Mouse (Mus musculus) liver, adult (tissue): Measurements from ENCODE around the gene Tmem255b.

Experiments used
- GATA4 ChIP-seq: IDR thresholded peaks from 2 replicates; pipeline ENCODE4 v1.6.1; 2014; ENCODE audit warnings: mild to moderate bottlenecking, low read length; ENCODE audit not compliant: insufficient replicate concordance

Tmem255b gene

DNA sequence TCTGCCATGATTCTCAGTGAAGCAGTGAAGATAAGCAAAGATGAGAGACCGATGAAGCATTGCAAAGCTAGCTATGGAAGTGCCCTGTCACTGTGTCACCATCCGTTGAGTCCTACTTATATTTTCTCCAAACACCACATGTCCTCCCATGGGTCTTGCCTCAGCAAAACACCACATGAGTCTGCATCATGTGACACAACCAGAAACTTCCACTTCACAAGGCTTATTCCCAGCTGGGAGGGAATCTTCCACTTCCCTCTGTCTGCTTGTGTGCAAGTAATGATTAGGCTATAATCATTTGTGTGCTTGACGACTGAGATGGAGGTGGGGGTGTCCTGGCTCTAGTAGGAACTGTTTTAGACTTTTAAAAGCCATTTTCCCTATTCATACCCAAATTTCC lies 66.2 kb downstream of the Tmem255b start:
- no peak for TF ChIP-seq GATA4

GRCm38 (mm10) chr8:13503936-13504606 lies 69.1 kb downstream of the Tmem255b start:
- no peak for TF ChIP-seq GATA4

- TF ChIP-seq GATA4: no peak
Measured at GRCm38 (mm10) chr8:13504894-13505674, 70.1 kb downstream of the Tmem255b start.

GRCm38 (mm10) chr8:13506849-13507248 lies 71.9 kb downstream of the Tmem255b start:
- TF ChIP-seq GATA4: no peak

DNA sequence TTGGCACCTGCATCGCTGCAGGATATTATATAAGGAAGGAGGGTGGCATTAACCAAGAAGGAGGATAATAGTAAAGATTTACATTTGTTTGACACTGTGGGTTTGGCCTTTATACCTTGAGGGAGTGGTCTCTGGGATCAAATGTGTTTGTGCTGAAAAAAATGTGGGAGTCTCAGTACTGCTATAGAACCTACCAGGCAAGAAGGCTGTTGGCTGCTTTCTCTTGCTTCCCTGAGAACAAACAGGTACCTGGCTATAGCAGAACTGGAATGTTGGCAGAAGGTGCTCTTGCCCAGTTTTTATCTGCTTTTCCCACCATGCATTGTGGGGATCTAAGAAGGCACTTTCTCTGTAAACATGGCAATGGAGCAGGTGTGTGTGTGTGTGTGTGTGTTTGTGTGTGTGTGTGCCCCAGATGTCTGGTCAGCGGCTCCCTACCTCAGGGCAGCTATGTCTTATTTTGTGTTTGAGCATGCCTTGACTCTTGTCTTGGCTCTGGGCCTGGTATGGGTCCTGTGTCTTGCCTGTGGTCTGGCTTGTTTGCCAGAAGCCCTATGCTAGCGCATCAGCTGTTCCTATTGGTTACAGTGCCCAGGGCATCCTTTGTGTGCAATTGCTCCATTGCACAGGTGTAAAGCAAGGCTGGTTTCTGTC lies 72.4 kb downstream of the Tmem255b start:
- TF ChIP-seq GATA4: no peak

GRCm38 (mm10) chr8:13512016-13512415 lies 77.0 kb downstream of the Tmem255b start:
- TF ChIP-seq GATA4: no peak

DNA sequence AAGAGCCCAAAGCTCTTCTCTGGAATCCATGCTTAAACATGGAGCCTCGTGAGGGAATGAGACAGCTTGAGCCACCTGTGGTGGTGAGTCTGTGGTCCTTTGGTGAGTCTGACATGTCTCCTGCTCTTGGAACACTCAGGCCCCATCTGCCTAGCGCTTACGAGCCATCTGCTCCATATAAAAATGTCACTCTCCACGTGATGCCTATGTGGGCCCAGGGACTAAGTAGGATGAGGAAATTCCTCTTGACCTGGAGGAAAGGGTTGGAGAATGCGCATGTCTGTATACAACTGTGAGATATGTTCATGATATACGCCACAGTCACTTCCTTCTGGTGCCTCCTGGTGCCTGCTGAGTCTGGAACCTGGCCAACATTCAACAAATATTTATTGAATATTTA lies 77.7 kb downstream of the Tmem255b start:
- no peak for TF ChIP-seq GATA4

- TF ChIP-seq GATA4: no peak
Measured at GRCm38 (mm10) chr8:13513556-13514370, 78.8 kb downstream of the Tmem255b start.

DNA sequence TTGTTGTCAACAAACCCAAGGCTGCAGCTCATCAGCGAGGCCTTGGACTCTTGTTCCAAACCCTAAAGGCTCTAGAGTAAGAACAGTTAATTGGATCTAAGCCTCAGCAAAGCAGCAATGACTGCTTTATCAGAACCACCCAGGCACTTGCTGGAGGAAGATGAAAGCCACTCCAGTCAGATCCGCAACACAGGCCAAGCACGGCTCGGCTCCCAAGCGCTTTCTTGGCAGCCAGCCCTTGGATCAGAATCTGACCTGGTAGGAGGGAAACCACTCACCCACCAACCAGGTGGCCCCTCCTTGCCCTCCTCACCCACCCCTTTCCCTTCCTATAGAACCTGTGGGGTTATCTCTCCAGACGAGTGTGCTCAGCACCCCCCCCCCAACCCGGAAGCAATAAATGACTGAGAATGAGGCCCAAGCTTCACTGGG lies 81.0 kb downstream of the Tmem255b start:
- TF ChIP-seq GATA4: peak; percentile 44; the same call in 1 of the 2 replicates

- TF ChIP-seq GATA4: no peak
Measured at GRCm38 (mm10) chr8:13516728-13517127, 81.7 kb downstream of the Tmem255b start.

GRCm38 (mm10) chr8:13517284-13517781 lies 82.3 kb downstream of the Tmem255b start:
- TF ChIP-seq GATA4: peak; percentile 32; the same call in 1 of the 2 replicates
